Mouse (Mus musculus) heart, postnatal 0 days (tissue): Measurements from ENCODE around the gene Etnk2.

Source experiments
- CTCF ChIP-seq: IDR thresholded peaks from 2 replicates; pipeline ENCODE4 v1.5.1; 2016; ENCODE audit warnings: antibody characterized with exemption, control low read depth, low read depth
- EP300 ChIP-seq: IDR thresholded peaks from 2 replicates; pipeline ENCODE4 v1.6.1; 2016; ENCODE audit warnings: antibody characterized with exemption, low read depth

DNA sequence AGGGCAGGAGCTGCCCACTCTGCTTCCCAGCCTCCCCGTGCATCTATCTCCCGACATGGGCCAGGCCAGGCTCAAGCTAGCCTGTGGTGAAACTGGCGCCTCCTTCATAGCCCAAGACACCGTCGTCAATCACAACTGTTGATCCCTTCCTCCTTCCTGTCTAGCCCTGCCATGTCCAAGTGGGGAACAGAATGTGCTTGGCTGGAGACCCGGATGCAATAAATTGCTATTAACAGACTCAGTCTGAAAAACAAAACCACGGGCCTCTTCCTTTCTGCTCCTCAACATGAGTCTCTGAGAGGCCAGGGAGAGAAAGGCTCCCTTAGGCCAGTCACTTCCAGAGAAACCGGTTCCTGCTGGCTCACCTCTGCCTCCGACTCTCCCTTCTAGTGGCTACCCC lies 49.6 kb downstream of the Etnk2 start:
- TF ChIP-seq EP300 (no peak), CTCF (no peak)
